Mouse (Mus musculus) intestine, postnatal 0 days (tissue): ENCODE measurements around the gene Myl6b. TPM values are rescaled to one million over a fixed set of nuclear protein-coding genes. Genes with fewer than 3 reads are reported as not detected.

Source experiments
- ATAC-seq: fragments of 200-750 bp; cut with Nextera tagmentation; 2 replicates; pipeline ENCODE4 v1.8.0; 2017; ENCODE audit warnings: mild to moderate bottlenecking, moderate TSS enrichment, moderate library complexity
- H3K27ac ChIP-seq: fragments of 300-500 bp; sonication (generic); 2 replicates; pipeline ENCODE4 v1.5.1; 2014; ENCODE audit warnings: mild to moderate bottlenecking, low read depth, low read length, moderate library complexity
- H3K27me3 ChIP-seq: fragments of 300-500 bp; sonication (generic); replicated peaks from 2 replicates; pipeline ENCODE4 v1.6.1; 2014; ENCODE audit warnings: low read length, mixed read lengths; ENCODE audit not compliant: control insufficient read depth, insufficient read depth
- H3K36me3 ChIP-seq: fragments of 300-500 bp; sonication (generic); 2 replicates; pipeline ENCODE4 v1.6.1; 2014; ENCODE audit warnings: mild to moderate bottlenecking, moderate library complexity; ENCODE audit not compliant: control insufficient read depth, insufficient read depth
- H3K4me1 ChIP-seq: fragments of 300-500 bp; sonication (generic); replicated peaks from 2 replicates; pipeline ENCODE4 v1.6.1; 2014; ENCODE audit warnings: antibody characterized with exemption, low read length, mixed read lengths; ENCODE audit not compliant: control insufficient read depth, insufficient read depth
- H3K4me2 ChIP-seq: fragments of 300-500 bp; sonication (generic); replicated peaks from 2 replicates; pipeline ENCODE4 v1.6.1; 2014; ENCODE audit warnings: low read depth, mild to moderate bottlenecking, moderate library complexity
- H3K4me3 ChIP-seq: fragments of 300-500 bp; sonication (generic); 2 replicates; pipeline ENCODE4 v1.5.1; 2014; ENCODE audit warnings: low read depth, low read length
- H3K9ac ChIP-seq: fragments of 300-500 bp; sonication (generic); 2 replicates; pipeline ENCODE4 v1.6.1; 2014; ENCODE audit warnings: mild to moderate bottlenecking, low read depth, low read length
- H3K9me3 ChIP-seq: fragments of 300-500 bp; sonication (generic); 2 replicates; pipeline ENCODE4 v1.6.1; 2016; ENCODE audit warnings: mixed run types; ENCODE audit not compliant: control insufficient read depth
- CTCF ChIP-seq: sonication (generic); IDR thresholded peaks from 2 replicates; pipeline ENCODE4 v1.5.1; 2016; ENCODE audit warnings: low read depth, mild to moderate bottlenecking, control low read depth, antibody characterized with exemption, moderate library complexity
- WGBS: fragments of 180-500 bp; shearing (Covaris S2); extraction: QIAGEN DNeasy Blood & Tissue Kit; methylation state at CpG from one replicate; pipeline ENCODE4 v1.1.7; 2014; 5-methylcytosine and 5-hydroxymethylcytosine counted together
- polyA plus RNA-seq: library from polyadenylated mRNA; unstranded; fragments of >200 nt; fragmentation: Nextera tagmentation; extraction: Ambion mirVana; gene quantifications from 2 replicates; pipeline ENCODE4 v1.2.1, GENCODE M21; 2015

Myl6b gene
- polyA plus RNA-seq, 1 experiment from 2014 or later: 1.3 TPM

DNA sequence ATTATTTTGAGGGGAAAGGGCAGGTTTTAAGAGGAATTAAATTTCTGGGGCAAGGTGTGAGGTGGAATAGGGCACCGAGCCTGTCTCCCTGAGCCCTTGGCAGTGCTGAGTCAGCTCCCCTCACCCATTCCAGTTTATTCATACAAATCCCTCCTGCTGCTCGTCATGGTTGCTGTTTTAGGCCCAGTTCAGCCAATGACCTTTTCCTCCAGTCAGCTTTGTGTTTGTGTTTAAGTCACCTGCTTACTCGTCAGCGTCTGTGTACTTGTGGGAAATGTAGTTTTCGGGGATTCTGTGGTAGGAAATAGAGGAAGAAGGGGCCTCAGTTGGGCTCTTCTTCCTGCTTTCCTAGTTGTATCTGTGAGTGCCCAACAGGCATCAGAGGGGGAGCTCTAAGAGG lies 9.1 kb downstream of the Myl6b start:
- Histone ChIP-seq H3K4me3 (no peak overlapping the region), H3K9me3 (no peaks in the 10 kb centered on the region), H3K27me3 (no peaks in the 10 kb centered on the region), H3K27ac (peak overlapping the region; percentile 60; the same call in 1 of the 2 replicates), H3K36me3 (peaks cover 47% of the 10 kb centered on the region), H3K4me2 (no peak overlapping the region), H3K4me1 (no peaks in the 10 kb centered on the region), H3K9ac (no peak overlapping the region)
- 45% methylated on average over 5 of the region's 5 CpGs for WGBS
- TF ChIP-seq CTCF: no peak
- ATAC-seq: no peak

- Histone ChIP-seq H3K4me1 (no peaks in the 10 kb centered on the region), H3K9me3 (no peaks in the 10 kb centered on the region), H3K36me3 (peaks cover 53% of the 10 kb centered on the region), H3K4me3 (no peak overlapping the region), H3K27me3 (no peaks in the 10 kb centered on the region), H3K27ac (peak overlapping the region; percentile 46; the same call in 1 of the 2 replicates), H3K4me2 (no peak overlapping the region), H3K9ac (no peak overlapping the region)
- ATAC-seq: no peak
- no peak for TF ChIP-seq CTCF
- 72% methylated on average over 4 of the region's 4 CpGs for WGBS
Measured at GRCm38 (mm10) chr10:128488776-128489175, 9.7 kb downstream of the Myl6b start.

DNA sequence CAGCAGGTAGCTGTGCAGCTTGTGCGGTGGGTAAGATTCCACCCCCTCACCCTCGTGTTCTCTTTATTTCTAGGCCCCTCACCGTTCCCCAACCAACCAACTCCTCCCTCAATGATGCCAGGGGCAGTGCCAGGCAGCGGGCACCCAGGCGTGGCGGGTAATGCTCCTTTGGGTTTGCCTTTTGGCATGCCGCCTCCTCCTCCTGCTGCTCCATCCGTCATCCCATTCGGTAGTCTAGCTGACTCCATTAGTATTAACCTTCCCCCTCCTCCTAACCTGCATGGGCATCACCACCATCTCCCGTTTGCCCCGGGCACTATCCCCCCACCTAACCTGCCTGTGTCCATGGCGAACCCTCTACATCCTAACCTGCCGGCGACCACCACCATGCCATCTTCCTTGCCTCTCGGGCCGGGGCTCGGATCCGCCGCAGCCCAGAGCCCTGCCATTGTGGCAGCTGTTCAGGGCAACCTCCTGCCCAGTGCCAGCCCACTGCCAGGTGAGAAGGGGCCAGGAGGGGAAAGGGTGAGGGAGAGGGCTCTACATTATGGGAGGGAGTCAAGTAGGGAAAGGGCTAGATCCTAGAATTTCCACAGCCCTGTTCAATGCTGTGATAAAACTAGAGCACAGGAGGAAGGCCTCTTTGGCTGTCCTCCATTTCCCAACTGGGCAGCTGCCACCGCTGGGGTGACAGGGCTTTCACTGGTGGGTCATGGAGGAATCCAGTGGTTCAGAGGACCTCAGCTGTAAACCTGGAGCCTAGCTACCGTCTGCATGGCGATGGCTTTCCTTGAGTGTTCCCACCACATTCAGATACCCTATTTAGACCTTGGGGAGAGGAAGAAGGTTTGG lies 10.4 kb downstream of the Myl6b start:
- Histone ChIP-seq H3K36me3 (peaks cover 60% of the 10 kb centered on the region), H3K9me3 (no peaks in the 10 kb centered on the region), H3K4me1 (no peaks in the 10 kb centered on the region), H3K27me3 (no peaks in the 10 kb centered on the region), H3K4me2 (no peak overlapping the region), H3K27ac (0 out of 2 replicates have a peak overlapping the region, but pooled peaks have one; percentile 46), H3K9ac (no peak overlapping the region), H3K4me3 (no peak overlapping the region)
- no peak for ATAC-seq
- 92% methylated on average over 22 of the region's 22 CpGs for WGBS
- no peak for TF ChIP-seq CTCF

- no peak for ATAC-seq
- WGBS: 83% methylated on average over 7 of the region's 7 CpGs
- Histone ChIP-seq H3K27ac (no peak overlapping the region), H3K4me3 (no peak overlapping the region), H3K4me1 (no peaks in the 10 kb centered on the region), H3K9me3 (no peaks in the 10 kb centered on the region), H3K36me3 (peaks cover 77% of the 10 kb centered on the region), H3K9ac (no peak overlapping the region), H3K4me2 (no peak overlapping the region), H3K27me3 (no peaks in the 10 kb centered on the region)
- TF ChIP-seq CTCF: no peak
Measured at GRCm38 (mm10) chr10:128486370-128486769, 12.1 kb downstream of the Myl6b start.

DNA sequence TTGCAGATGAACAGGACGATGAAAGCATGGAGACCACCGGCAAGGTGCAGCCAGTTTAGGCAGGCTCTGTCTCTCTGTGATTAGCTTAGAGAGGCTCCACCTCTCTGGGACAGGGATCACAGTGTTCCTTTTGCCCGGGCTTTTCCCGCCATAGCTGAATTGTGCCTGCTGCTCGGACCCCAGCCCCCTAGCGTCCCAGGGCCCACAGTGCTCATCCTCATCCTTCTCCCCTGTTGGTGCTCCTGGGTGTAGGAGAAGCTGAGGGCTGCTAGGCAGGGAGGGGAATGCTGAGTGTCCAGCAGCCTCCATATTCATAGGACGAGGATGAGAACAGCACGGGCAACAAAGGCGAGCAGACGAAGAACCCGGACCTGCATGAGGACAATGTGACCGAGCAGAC lies 24.1 kb downstream of the Myl6b start:
- H3K36me3 ChIP-seq: peaks cover 87% of the 10 kb centered on the region
- no peak overlapping the region for H3K4me3 ChIP-seq
- no peak for TF ChIP-seq CTCF
- H3K4me1 ChIP-seq: no peaks in the 10 kb centered on the region
- H3K4me2 ChIP-seq: no peak overlapping the region
- no peak overlapping the region for H3K9ac ChIP-seq
- no peaks in the 10 kb centered on the region for H3K9me3 ChIP-seq
- 92% methylated on average over 12 of the region's 12 CpGs for WGBS
- ATAC-seq: no peak
- H3K27ac ChIP-seq: no peak overlapping the region
- no peaks in the 10 kb centered on the region for H3K27me3 ChIP-seq

- H3K27ac ChIP-seq: peak overlapping the region; percentile 8; the same call in 1 of the 2 replicates
- WGBS: 3% methylated on average over 5 of the region's 5 CpGs
- peak overlapping the region; percentile 18; the same call in 1 of the 2 replicates for H3K9ac ChIP-seq
- H3K36me3 ChIP-seq: peaks cover 29% of the 10 kb centered on the region
- ATAC-seq: no peak
- no peaks in the 10 kb centered on the region for H3K9me3 ChIP-seq
- H3K4me3 ChIP-seq: peak overlapping the region; percentile 66
- no peaks in the 10 kb centered on the region for H3K4me1 ChIP-seq
- no peak for TF ChIP-seq CTCF
- H3K4me2 ChIP-seq: peak overlapping the region; percentile 80
- H3K27me3 ChIP-seq: no peaks in the 10 kb centered on the region
Measured at GRCm38 (mm10) chr10:128460270-128460630, 38.2 kb downstream of the Myl6b start.
